Mouse (Mus musculus) heart, adult 2 months (tissue): ENCODE data around the gene Adm2. TPM values are rescaled to one million over a fixed set of nuclear protein-coding genes. Genes with fewer than 3 reads are reported as not detected.

Source experiments
- DNase-seq, 2 experiments: peaks; one replicate each; pipeline ENCODE4 v3.0.0; 2021
- H3K27ac ChIP-seq: fragments of 200-600 bp; 2 replicates; pipeline ENCODE4 v1.8.1; 2022
- H3K27me3 ChIP-seq: fragments of 200-500 bp; 2 replicates; pipeline ENCODE4 v1.6.1; 2012; ENCODE audit warnings: mild to moderate bottlenecking, low read length, inconsistent platforms, mixed read lengths; ENCODE audit not compliant: control insufficient read depth, insufficient read depth
- H3K36me3 ChIP-seq: fragments of 200-500 bp; 2 replicates; pipeline ENCODE4 v1.6.1; 2012; ENCODE audit warnings: low read length, inconsistent platforms; ENCODE audit not compliant: control insufficient read depth, insufficient read depth
- H3K4me1 ChIP-seq: fragments of 200-500 bp; 2 replicates; pipeline ENCODE4 v1.6.1; 2011; ENCODE audit warnings: low read length; ENCODE audit not compliant: control insufficient read depth, insufficient read depth
- H3K4me3 ChIP-seq: fragments of 200-600 bp; 2 replicates; pipeline ENCODE4 v1.8.1; 2022
- H3K79me2 ChIP-seq: fragments of 200-500 bp; replicated peaks from 2 replicates; pipeline ENCODE4 v1.6.1; 2012; ENCODE audit warnings: mild to moderate bottlenecking, inconsistent platforms, low read length, moderate library complexity, mixed read lengths; ENCODE audit not compliant: control insufficient read depth, insufficient read depth
- H3K9ac ChIP-seq: fragments of 200-500 bp; 2 replicates; pipeline ENCODE4 v1.6.1; 2012; ENCODE audit warnings: low read depth, mild to moderate bottlenecking, control low read depth, inconsistent platforms, low read length, mixed read lengths
- CTCF ChIP-seq: fragments of 200-600 bp; IDR thresholded peaks from 2 replicates; pipeline ENCODE4 v1.8.1; 2022; ENCODE audit warnings: antibody characterized with exemption, mild to moderate bottlenecking, moderate library complexity
- EP300 ChIP-seq: fragments of 200-500 bp; IDR thresholded peaks from 2 replicates; pipeline ENCODE4 v1.6.1; 2011; ENCODE audit warnings: low read depth, low read length, control low read depth; ENCODE audit not compliant: insufficient read depth
- POLR2A ChIP-seq: fragments of 200-500 bp; IDR thresholded peaks from 2 replicates; pipeline ENCODE4 v1.6.1; 2011; ENCODE audit warnings: mild to moderate bottlenecking, low read depth, low read length, control low read depth; ENCODE audit not compliant: insufficient read depth
- WGBS: fragments of 180-500 bp; shearing (Covaris S2); methylation state at CpG from one replicate; pipeline ENCODE4 v1.1.7; 2018; 5-methylcytosine and 5-hydroxymethylcytosine counted together
- intact Hi-C: fragments of 180-260 bp; cut with DNase I; formaldehyde crosslinking; loops from one replicate; pipeline ENCODE4 v1.15.1; 2025
- polyA plus RNA-seq: library from polyadenylated mRNA; depleted of rRNA; stranded (reverse); fragments of >200 nt; gene quantifications from 2 replicates; pipeline ENCODE4 v1.2.3, GENCODE M21; 2012
- total RNA-seq, 2 experiments: library from RNA; stranded (reverse); gene quantifications; 2 replicates each; pipeline ENCODE4 v1.2.3; 2021

Gene Adm2
- total and polyA plus RNA-seq, 3 experiments = not detected

GRCm38 (mm10) chr15:89354455-89354854 is 31.9 kb downstream of the Adm2 start:
- Histone ChIP-seq H3K27me3 (no peaks in the 10 kb centered on the region), H3K9ac (peak overlapping the region; percentile 95), H3K36me3 (no peaks in the 10 kb centered on the region; the same call in 1 of the 2 replicates), H3K4me3 (peak overlapping the region; percentile 97), H3K27ac (peak overlapping the region; percentile 90; the same call in 1 of the 2 replicates), H3K4me1 (peaks cover 7% of the 10 kb centered on the region), H3K79me2 (peaks cover 3% of the 10 kb centered on the region)
- WGBS = 41% methylated on average over 7 of the region's 7 CpGs
- TF ChIP-seq EP300 (no peak), POLR2A (no peak), CTCF (no peak)
- intact Hi-C loops = loop anchor here (2.0 kb wide), 2 partner anchors 18 to 40 kb away; partner anchors contain the start of genes Sbf1 and Sco2
- no peak for DNase-seq

- peaks cover 3% of the 10 kb centered on the region for H3K79me2 ChIP-seq
- peak within 1 kb of the TSS; percentile 97 for H3K4me3 ChIP-seq
- H3K4me1 ChIP-seq = peaks cover 7% of the 10 kb centered on the region
- H3K27ac ChIP-seq = peak within 1 kb of the TSS; percentile 90
- no peaks in the 10 kb centered on the region; the same call in 1 of the 2 replicates for H3K36me3 ChIP-seq
- peak within 1 kb of the TSS; percentile 95 for H3K9ac ChIP-seq
- peak; percentile 95 to 98 for DNase-seq
- no peaks in the 10 kb centered on the region for H3K27me3 ChIP-seq
- under 1% methylated on average over 64 of the region's 64 CpGs for WGBS
- intact Hi-C loops = loop anchor here (2.0 kb wide), 2 partner anchors 17 to 41 kb away; partner anchors contain the start of genes Sbf1 and Sco2
- peak; percentile 57 for TF ChIP-seq POLR2A
- no peak for TF ChIP-seq CTCF
- 0 out of 2 replicates have a peak, but pooled peaks have one; percentile 33 for TF ChIP-seq EP300
Measured at GRCm38 (mm10) chr15:89355241-89356187, 33.0 kb downstream of the Adm2 start, which contains the start of the genes Lmf2 and Ncaph2. TSS of gene Lmf2 (minus strand) at chr15:89355659. TSS of gene Ncaph2 (plus strand) at chr15:89355719.

GRCm38 (mm10) chr15:89356372-89356771 is 33.9 kb downstream of the Adm2 start:
- under 1% methylated on average over 15 of the region's 15 CpGs for WGBS
- H3K4me1 ChIP-seq = peaks cover 6% of the 10 kb centered on the region
- intact Hi-C loops = no loop called here
- no peak overlapping the region for H3K9ac ChIP-seq
- no peaks in the 10 kb centered on the region for H3K27me3 ChIP-seq
- TF ChIP-seq EP300 = no peak
- peaks cover 3% of the 10 kb centered on the region for H3K79me2 ChIP-seq
- no peak for DNase-seq
- H3K27ac ChIP-seq = peak overlapping the region; percentile 90
- H3K4me3 ChIP-seq = peak overlapping the region; percentile 97
- H3K36me3 ChIP-seq = no peaks in the 10 kb centered on the region

- 50% methylated on average over 3 of the region's 3 CpGs for WGBS
- no peaks in the 10 kb centered on the region for H3K36me3 ChIP-seq
Measured at GRCm38 (mm10) chr15:89358784-89359183, 36.3 kb downstream of the Adm2 start.

GRCm38 (mm10) chr15:89363051-89363450 is 40.5 kb downstream of the Adm2 start:
- no peaks in the 10 kb centered on the region; the same call in 1 of the 2 replicates for H3K79me2 ChIP-seq
- H3K27ac ChIP-seq = no peak overlapping the region
- TF ChIP-seq POLR2A = no peak
- no peak overlapping the region for H3K4me3 ChIP-seq
- H3K36me3 ChIP-seq = no peaks in the 10 kb centered on the region
- DNase-seq = no peak
- intact Hi-C loops = no loop called here
- no peaks in the 10 kb centered on the region for H3K4me1 ChIP-seq
- no peak overlapping the region for H3K9ac ChIP-seq
- 82% methylated on average over 7 of the region's 7 CpGs for WGBS
- no peaks in the 10 kb centered on the region for H3K27me3 ChIP-seq

More at GRCm38 (mm10) chr15:89358784-89359183, 36.3 kb downstream of the Adm2 start:
- no peaks in the 10 kb centered on the region for H3K27me3 ChIP-seq
- no peak overlapping the region for H3K4me3 ChIP-seq
- peaks cover 3% of the 10 kb centered on the region for H3K79me2 ChIP-seq
- H3K27ac ChIP-seq = no peak overlapping the region
- no peak overlapping the region for H3K9ac ChIP-seq
- H3K4me1 ChIP-seq = peaks cover 6% of the 10 kb centered on the region
- intact Hi-C loops = no loop called here
- TF ChIP-seq CTCF = no peak
- no peak for TF ChIP-seq EP300
- TF ChIP-seq POLR2A = no peak
- no peak for DNase-seq

- H3K79me2 ChIP-seq = no peaks in the 10 kb centered on the region; the same call in 1 of the 2 replicates
- no peaks in the 10 kb centered on the region for H3K27me3 ChIP-seq
- H3K27ac ChIP-seq = no peak overlapping the region
- H3K4me3 ChIP-seq = no peak overlapping the region
- no peaks in the 10 kb centered on the region for H3K36me3 ChIP-seq
- intact Hi-C loops = no loop called here
- TF ChIP-seq POLR2A (no peak), EP300 (no peak), CTCF (no peak)
- no peaks in the 10 kb centered on the region for H3K4me1 ChIP-seq
- H3K9ac ChIP-seq = no peak overlapping the region
- DNase-seq = no peak
- WGBS = 84% methylated on average over 4 of the region's 4 CpGs
Measured at GRCm38 (mm10) chr15:89365141-89365551, 42.6 kb downstream of the Adm2 start.
